Mouse (Mus musculus): ENCODE data around the gene Adam23.

Adam23 gene

GRCm38 (mm10) chr1:63478946-63479345 is 33.3 kb downstream of the Adam23 start:
- DNase-seq (ENCODE audit: low read depth, low spot score), result no peak

GRCm38 (mm10) chr1:63484646-63485045 is 39.0 kb downstream of the Adam23 start:
- DNase-seq (ENCODE audit: low read depth, low spot score), result no peak

GRCm38 (mm10) chr1:63486646-63487045 is 41.0 kb downstream of the Adam23 start:
- DNase-seq (ENCODE audit: low read depth, low spot score), result no peak

GRCm38 (mm10) chr1:63491001-63491400 is 45.3 kb downstream of the Adam23 start:
- no peak for DNase-seq (ENCODE audit: low read depth, low spot score)

- DNase-seq (ENCODE audit: low read depth, low spot score), result no peak
Measured at GRCm38 (mm10) chr1:63493325-63493724, 47.6 kb downstream of the Adam23 start.

- no peak for DNase-seq (ENCODE audit: low read depth, low spot score)
Measured at GRCm38 (mm10) chr1:63507386-63507785, 61.7 kb downstream of the Adam23 start.

- no peak for DNase-seq (ENCODE audit: low read depth, low spot score)
Measured at GRCm38 (mm10) chr1:63508801-63509200, 63.1 kb downstream of the Adam23 start.

GRCm38 (mm10) chr1:63511416-63511815 is 65.7 kb downstream of the Adam23 start:
- no peak for DNase-seq (ENCODE audit: low read depth, low spot score)

GRCm38 (mm10) chr1:63517800-63518199 is 72.1 kb downstream of the Adam23 start:
- no peak for DNase-seq (ENCODE audit: low read depth, low spot score)

GRCm38 (mm10) chr1:63518814-63519213 is 73.1 kb downstream of the Adam23 start:
- no peak for DNase-seq (ENCODE audit: low read depth, low spot score)

- DNase-seq (ENCODE audit: low read depth, low spot score), result no peak
Measured at GRCm38 (mm10) chr1:63529901-63530300, 84.2 kb downstream of the Adam23 start.

- DNase-seq (ENCODE audit: low read depth, low spot score), result no peak
Measured at GRCm38 (mm10) chr1:63534271-63534827, 88.7 kb downstream of the Adam23 start.

GRCm38 (mm10) chr1:63539884-63540613 is 94.4 kb downstream of the Adam23 start:
- DNase-seq (ENCODE audit: low read depth, low spot score), result no peak

GRCm38 (mm10) chr1:63544122-63544521 is 98.4 kb downstream of the Adam23 start:
- no peak for DNase-seq (ENCODE audit: low read depth, low spot score)

- DNase-seq (ENCODE audit: low read depth, low spot score), result no peak
Measured at GRCm38 (mm10) chr1:63553039-63553438, 107.3 kb downstream of the Adam23 start.

GRCm38 (mm10) chr1:63561772-63562520 is 116.3 kb downstream of the Adam23 start:
- no peak for DNase-seq (ENCODE audit: low read depth, low spot score)

- no peak for DNase-seq (ENCODE audit: low read depth, low spot score)
Measured at GRCm38 (mm10) chr1:63563928-63564327, 118.2 kb downstream of the Adam23 start.

- DNase-seq (ENCODE audit: low read depth, low spot score), result no peak
Measured at GRCm38 (mm10) chr1:63566501-63566900, 120.8 kb downstream of the Adam23 start.

GRCm38 (mm10) chr1:63567031-63567430 is 121.3 kb downstream of the Adam23 start:
- DNase-seq (ENCODE audit: low read depth, low spot score), result no peak

- DNase-seq (ENCODE audit: low read depth, low spot score), result no peak
Measured at GRCm38 (mm10) chr1:63572229-63572628, 126.5 kb downstream of the Adam23 start.

GRCm38 (mm10) chr1:63573432-63573831 is 127.7 kb downstream of the Adam23 start:
- DNase-seq (ENCODE audit: low read depth, low spot score), result peak; percentile 4

GRCm38 (mm10) chr1:63573864-63574611 is 128.3 kb downstream of the Adam23 start:
- DNase-seq (ENCODE audit: low read depth, low spot score), result no peak

Measured in retina, postnatal 7 days (tissue).